Mouse (Mus musculus) adrenal gland, postnatal 36 days (tissue): ENCODE results near the gene Golgb1. TPM values are rescaled to one million over a fixed set of nuclear protein-coding genes. Genes with fewer than 3 reads are reported as not detected.

Experiments used
- DNase-seq, 2 experiments: peaks; one replicate each; pipeline ENCODE4 v3.0.0; 2021; ENCODE audit warnings: mixed read lengths in 1 of 2
- total RNA-seq, 2 experiments: library from RNA; stranded (reverse); gene quantifications; 2 replicates each; pipeline ENCODE4 v1.2.3; 2021

Gene Golgb1
- total RNA-seq, 2 experiments from 2014 or later, result 82.8 to 91.6 TPM

DNA sequence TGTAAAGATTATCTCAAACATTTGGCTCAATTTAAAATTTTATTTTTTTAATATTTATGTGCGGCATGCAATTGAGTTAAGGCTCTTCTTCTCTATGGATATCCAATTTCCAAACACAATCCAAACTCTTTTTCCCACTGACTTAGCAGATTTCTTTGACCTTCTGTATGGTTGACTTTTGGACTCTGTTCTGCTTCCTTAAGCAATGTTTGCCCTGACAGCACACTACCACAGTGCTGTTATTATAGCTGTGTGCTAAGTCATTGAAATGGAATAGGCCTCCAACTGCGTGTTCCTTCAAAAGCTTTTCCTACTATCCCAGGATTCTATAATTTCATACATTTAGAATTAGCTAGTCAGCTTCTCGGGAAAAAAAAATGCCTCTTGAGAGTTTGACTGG is 68.7 kb downstream of the Golgb1 start:
- no peak for DNase-seq

DNA sequence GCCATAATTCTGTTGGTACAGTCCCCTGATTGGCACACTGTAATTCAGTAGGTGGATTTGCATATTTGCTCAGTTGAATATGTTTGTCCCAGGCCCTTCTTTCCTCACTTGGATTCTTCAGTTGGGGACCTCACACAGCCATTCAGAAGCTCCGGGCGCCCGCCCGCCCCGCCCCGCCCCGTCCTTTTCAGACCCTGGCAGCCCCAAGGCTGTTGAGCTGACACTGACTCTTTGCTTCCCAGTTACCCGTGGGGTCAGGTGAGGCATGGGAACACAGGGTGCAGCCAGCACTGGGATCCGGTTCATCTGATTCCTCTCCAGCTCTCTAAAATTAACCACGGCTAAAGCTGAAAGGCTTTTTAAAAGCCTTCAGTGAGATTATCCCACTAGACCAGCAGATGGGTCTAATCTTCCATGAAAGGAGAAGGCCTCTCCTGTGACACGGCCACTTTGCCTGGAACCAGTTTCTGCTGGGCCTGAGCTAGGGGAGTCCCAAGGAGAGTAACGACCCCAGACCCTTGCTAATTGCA is 70.0 kb downstream of the Golgb1 start:
- no peak for DNase-seq

DNA sequence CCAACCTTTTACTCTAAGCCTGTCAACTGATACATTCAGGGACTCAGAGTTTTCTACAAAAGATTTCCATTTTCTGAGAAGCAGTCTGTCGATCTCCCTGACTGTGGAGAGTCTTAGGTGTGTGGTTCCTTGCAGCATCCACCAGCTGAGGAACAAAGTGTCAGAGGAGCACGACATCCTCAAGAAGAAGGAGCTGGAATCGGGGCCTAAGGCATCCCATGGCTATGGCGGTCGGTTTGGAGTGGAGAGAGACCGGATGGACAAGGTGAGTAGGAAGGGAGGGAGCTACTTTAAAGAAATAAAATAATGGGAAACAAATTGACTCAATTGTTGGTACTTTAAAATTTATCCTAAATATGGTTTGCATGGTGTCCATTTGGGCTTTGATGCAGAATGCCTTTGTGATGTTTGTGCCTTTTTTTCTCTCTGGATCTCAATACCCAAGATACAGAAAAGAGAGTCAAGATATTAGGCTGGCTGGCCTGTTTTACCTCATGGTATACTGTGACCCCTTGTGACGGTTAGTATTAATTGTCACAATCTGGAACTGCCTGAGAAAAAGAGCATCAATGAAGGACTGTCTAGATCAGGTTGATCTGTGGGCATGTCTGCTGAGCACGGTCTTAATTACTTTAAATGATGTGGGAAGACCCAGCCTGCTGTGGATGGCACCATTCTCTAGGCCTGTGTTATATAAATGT is 71.7 kb downstream of the Golgb1 start:
- DNase-seq, result no peak

DNA sequence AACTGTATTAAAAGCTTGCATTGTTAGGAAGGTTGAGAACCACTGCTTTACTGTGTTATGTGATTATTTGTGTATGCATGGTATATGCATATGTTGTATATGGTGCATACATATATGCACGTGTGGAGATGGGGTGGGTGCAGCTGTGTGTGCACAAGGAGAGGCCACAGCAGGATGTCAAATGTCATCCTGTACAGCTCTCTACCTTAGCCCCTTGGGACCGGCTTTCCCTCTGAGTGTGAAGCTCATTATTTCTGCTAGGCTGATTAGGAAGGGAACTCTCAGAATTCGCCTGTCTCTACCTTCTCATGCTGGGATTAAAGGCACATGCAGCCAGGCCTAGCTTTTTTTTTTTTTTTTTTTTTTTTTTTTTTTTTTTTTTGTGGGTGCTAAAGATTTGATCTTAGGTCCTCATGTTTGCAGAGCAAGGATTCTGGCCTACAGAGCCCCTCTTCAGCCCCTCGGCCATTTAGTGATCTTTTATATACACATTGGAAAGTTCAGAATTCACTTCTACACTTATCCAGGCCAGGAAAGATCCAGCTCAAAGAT is 72.8 kb downstream of the Golgb1 start:
- DNase-seq, result no peak

DNA sequence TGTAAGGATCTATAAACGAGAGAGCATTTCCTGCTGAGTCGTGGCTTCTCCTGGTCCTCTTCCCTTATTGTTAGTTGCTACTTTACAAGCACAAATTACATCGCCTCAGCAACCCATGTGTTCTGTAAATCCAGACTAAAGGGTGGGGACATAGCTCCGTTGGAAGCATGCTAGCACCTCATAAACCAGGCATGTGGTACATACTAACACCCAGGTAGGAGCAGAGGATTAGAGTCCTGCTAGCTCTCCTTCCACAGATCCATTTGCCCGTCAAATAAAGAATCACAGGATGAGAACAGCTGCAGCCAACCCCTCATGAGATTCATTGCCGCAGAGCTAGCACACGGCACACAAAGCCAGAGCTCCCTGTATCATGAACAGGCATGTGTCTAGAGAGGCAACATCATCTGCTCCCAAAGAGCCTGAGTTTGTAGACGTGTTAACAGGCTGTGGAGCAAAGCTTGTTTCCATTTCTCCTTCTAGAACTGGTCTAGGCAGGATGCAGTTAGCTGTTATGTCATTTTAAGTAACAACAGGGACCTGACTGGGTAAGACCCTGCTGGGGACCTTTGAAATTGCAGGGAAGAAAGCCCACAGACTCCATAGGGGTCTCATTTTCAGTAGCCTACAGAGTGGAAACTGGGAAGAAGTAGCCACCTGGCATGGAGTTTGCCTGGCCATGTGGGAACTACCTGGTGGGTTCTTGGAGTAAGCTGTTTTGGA is 74.8 kb downstream of the Golgb1 start:
- no peak for DNase-seq

DNA sequence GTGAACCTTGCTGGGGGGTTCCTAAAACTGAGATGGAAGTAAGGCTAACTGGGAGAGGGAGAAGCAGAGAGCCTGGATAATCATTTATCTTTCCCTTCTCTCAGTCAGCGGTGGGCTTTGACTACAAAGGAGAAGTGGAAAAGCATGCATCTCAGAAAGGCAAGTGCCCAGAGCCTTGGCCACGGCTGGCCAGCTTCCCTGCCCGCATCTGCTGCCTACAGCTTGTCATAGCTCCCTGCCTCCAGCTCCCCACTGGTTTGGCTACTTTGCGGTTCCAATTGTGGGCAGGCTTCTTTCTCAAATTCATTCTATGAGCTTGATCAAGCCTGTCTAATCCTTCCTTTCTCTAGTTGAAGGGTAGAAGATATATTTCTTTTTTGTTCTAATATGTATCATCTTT is 76.1 kb downstream of the Golgb1 start:
- DNase-seq, result no peak

DNA sequence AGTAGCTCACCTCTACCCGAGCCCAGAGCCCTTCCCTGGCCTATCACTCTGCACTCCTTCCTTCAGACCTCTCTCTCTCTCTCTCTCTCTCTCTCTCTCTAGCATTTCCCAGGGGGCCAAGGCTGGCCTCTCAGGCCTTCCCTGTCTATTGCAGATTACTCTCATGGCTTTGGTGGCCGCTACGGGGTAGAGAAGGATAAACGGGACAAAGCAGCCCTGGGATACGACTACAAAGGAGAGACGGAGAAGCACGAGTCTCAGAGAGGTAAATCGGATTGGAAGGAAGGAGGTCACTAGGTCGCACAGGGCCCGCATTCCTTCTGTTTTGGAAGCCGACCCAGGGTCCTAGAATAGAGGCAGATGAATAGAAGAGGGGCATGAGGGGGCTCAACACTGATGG is 80.2 kb downstream of the Golgb1 start:
- no peak for DNase-seq

DNA sequence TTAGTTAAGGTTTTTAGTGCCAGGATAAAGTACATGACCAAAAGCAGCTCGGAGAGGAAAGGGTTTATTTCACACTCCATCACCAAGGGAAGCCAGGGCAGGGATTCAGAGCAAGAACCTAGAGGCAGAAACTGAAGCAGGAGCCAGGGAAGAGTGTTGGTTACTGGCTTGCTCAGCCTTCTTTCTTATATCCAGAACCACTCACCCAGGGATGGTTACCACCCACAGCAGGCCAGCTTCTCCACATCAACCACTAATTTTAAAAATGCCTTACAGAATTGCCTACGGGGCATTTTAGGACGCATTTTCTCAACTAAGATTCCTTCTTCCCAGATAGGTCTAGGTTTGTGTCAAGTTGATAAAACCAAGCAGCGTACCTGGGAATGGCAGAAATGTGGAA is 88.5 kb downstream of the Golgb1 start:
- DNase-seq, result no peak

DNA sequence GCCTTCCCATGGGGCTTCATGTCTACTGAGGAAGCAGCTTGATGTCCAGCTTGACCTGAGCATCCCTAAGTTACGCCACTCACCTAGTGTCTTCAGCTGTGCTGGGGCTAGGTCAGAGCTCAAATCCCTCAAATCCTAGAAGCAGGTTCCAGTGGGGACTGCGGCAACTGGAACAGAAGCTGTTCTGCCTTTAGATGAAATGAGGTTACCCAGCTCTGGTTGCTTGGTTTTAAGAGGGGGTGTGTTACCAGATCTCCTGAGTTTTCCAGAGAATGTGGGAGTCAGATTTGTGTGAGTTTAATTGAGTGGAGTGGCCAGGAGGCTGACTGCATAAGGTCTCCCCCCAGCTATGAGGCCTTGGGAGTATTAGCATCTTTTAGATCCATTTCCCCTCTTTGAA is 104.2 kb downstream of the Golgb1 start:
- DNase-seq, result no peak

Other genes starting within 250 kb of the Golgb1 start
- 1 to 10 TPM; 1.3 to 2.2 TPM for gene Cd86, start 209.1 kb upstream of the Golgb1 start, total RNA-seq
- gene Ildr1, start 181.2 kb upstream of the Golgb1 start, total RNA-seq, result not detected
- gene Slc15a2, start 90.2 kb upstream of the Golgb1 start, total RNA-seq, result 1 to 10 TPM in 1 of 2 experiments, under 1 TPM in 1; 0.96 to 2.6 TPM
- gene Iqcb1, start 46.8 kb upstream of the Golgb1 start, total RNA-seq, result 10 to 100 TPM; 16.9 to 19.1 TPM
- gene Eaf2, start 137 bp upstream of the Golgb1 start, total RNA-seq, result 1 to 10 TPM in 1 of 2 experiments, under 1 TPM in 1; 0.56 to 1.6 TPM
- 10 to 100 TPM; 10.4 to 11.7 TPM for gene Hcls1, start 59.8 kb downstream of the Golgb1 start, total RNA-seq
- gene Fbxo40, start 115.3 kb downstream of the Golgb1 start, total RNA-seq, result under 1 TPM; 0.13 to 0.20 TPM
- under 1 TPM; 0.66 to 0.76 TPM for gene Polq, start 136.6 kb downstream of the Golgb1 start, total RNA-seq